Mouse (Mus musculus): ENCODE results near the gene Gm9376. TPM values are rescaled to one million over a fixed set of nuclear protein-coding genes. Genes with fewer than 3 reads are reported as not detected.

The Gm9376 gene
- total and polyA plus RNA-seq, 2 experiments = not detected

DNA sequence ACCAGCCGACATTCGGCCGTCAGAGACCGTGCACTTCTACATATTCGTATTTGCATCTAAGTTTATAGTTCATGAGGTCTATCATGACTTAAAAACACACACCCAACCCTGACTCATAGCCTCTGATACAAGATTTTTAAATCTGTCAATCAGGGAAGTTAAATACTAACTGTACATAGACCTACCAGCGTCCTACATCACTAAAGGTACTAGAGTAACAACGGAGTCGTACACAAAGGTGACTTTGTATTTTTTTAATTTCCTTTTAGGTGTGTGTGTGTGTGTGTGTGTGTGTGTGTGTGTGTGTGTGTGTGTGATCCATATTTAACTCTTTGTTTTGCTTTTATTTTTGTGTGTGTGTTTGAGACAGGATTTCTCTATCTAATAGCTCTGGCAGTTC lies 44.9 kb downstream of the Gm9376 start:
- Histone ChIP-seq H3K27ac (replicated peaks; ENCODE audit: insufficient read depth, low read depth, low read length) (no peak overlapping the region), H3K27me3 (ENCODE audit: control insufficient read depth, insufficient read depth, low read length) (no peaks in the 10 kb centered on the region), H3K4me1 (ENCODE audit: control insufficient read depth, insufficient read depth, low read length) (no peaks in the 10 kb centered on the region), H3K36me3 (ENCODE audit: control insufficient read depth, insufficient read depth, low read length) (no peaks in the 10 kb centered on the region), H3K79me2 (ENCODE audit: control insufficient read depth, insufficient read depth, low read length) (no peaks in the 10 kb centered on the region), H3K9ac (ENCODE audit: low read depth, low read length) (no peak overlapping the region), H3K4me3 (ENCODE audit: insufficient read depth, low read depth, low read length) (no peak overlapping the region)
- 89% methylated on average over 8 of the region's 8 CpGs for WGBS
- no peak for DNase-seq (ENCODE audit: extremely low read depth, low read depth, low spot score)
- no peak for TF ChIP-seq CTCF (IDR thresholded peaks at IDR 0.05; ENCODE audit: low read depth, low read length)
- no peak for TF ChIP-seq POLR2A (IDR thresholded peaks at IDR 0.05; ENCODE audit: extremely low read depth, insufficient read depth, low read length)

DNA sequence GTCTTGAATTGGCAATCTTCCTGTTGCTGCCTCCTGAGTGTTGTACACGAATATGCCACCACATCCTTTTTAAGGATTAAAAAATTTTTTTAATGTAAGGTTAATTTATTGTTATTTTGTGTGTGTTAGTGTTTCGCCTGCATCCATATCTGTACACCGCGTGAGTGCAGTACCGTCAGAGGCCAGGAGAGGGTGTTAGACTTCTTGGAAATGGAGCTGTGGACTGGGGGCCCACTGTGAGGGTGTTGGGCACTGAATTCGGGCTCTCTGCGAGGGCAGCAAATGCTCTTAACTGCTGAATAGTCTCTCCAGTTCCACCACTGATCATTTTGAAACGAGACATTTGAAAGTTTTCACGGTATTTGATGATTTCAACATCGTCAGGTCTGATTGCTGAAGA lies 45.9 kb downstream of the Gm9376 start:
- Histone ChIP-seq H3K27ac (replicated peaks; ENCODE audit: insufficient read depth, low read depth, low read length) (no peak overlapping the region), H3K27me3 (ENCODE audit: control insufficient read depth, insufficient read depth, low read length) (no peaks in the 10 kb centered on the region), H3K79me2 (ENCODE audit: control insufficient read depth, insufficient read depth, low read length) (no peaks in the 10 kb centered on the region), H3K36me3 (ENCODE audit: control insufficient read depth, insufficient read depth, low read length) (no peaks in the 10 kb centered on the region), H3K9ac (ENCODE audit: low read depth, low read length) (no peak overlapping the region), H3K4me1 (ENCODE audit: control insufficient read depth, insufficient read depth, low read length) (no peaks in the 10 kb centered on the region), H3K4me3 (ENCODE audit: insufficient read depth, low read depth, low read length) (no peak overlapping the region)
- DNase-seq (ENCODE audit: extremely low read depth, low read depth, low spot score) = no peak
- WGBS = 86% methylated on average over 10 of the region's 10 CpGs
- TF ChIP-seq POLR2A (IDR thresholded peaks at IDR 0.05; ENCODE audit: extremely low read depth, insufficient read depth, low read length) (no peak), CTCF (IDR thresholded peaks at IDR 0.05; ENCODE audit: low read depth, low read length) (no peak)

DNA sequence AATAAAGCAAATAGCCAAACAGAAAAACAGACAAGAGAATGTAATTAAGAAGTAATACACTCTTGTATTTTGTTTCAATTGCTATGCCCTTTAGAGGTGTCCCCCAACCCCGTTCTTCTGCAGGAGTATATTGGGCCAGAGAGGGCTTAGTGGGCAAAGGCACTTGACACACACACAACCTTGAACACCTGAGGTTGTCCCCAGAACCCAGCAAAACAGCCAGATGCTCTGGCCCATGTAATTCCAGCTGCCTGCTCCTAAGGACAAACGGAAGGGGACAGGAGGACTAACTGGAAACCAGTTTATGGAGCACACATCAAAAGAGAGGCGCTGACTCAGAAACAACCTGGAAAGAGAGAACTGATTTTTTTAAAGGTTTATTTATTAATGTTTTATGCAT lies 47.2 kb downstream of the Gm9376 start:
- WGBS = 88% methylated on average over 3 of the region's 3 CpGs
- DNase-seq (ENCODE audit: extremely low read depth, low read depth, low spot score) = no peak
- no peaks in the 10 kb centered on the region for H3K79me2 ChIP-seq (ENCODE audit: control insufficient read depth, insufficient read depth, low read length)
- no peak overlapping the region for H3K9ac ChIP-seq (ENCODE audit: low read depth, low read length)
- no peak for TF ChIP-seq POLR2A (IDR thresholded peaks at IDR 0.05; ENCODE audit: extremely low read depth, insufficient read depth, low read length)
- TF ChIP-seq CTCF (IDR thresholded peaks at IDR 0.05; ENCODE audit: low read depth, low read length) = no peak
- no peaks in the 10 kb centered on the region for H3K36me3 ChIP-seq (ENCODE audit: control insufficient read depth, insufficient read depth, low read length)
- no peak overlapping the region for H3K27ac ChIP-seq (replicated peaks; ENCODE audit: insufficient read depth, low read depth, low read length)
- no peak overlapping the region for H3K4me3 ChIP-seq (ENCODE audit: insufficient read depth, low read depth, low read length)
- H3K27me3 ChIP-seq (ENCODE audit: control insufficient read depth, insufficient read depth, low read length) = no peaks in the 10 kb centered on the region
- no peaks in the 10 kb centered on the region for H3K4me1 ChIP-seq (ENCODE audit: control insufficient read depth, insufficient read depth, low read length)

DNA sequence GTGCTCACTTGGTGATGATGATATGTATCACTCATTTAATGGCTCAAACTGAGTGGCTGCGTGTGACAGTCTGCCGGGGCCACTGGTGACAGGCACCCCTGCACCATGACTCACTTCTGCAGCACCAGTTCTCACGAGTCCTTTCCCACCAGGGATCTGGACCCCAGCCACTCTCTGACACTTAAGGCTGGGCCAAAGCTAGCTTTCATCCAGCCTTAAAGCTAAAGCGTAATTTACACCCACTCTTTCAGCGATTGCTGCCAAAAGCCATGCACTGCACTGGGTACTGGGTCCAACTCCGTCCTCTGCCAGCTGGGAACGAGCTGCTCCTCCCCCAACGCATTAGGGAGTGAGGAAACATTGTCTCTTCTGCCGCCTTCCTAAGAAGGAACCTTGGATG lies 50.5 kb downstream of the Gm9376 start:
- DNase-seq (ENCODE audit: extremely low read depth, low read depth, low spot score) = no peak
- TF ChIP-seq CTCF (IDR thresholded peaks at IDR 0.05; ENCODE audit: low read depth, low read length) (no peak), POLR2A (IDR thresholded peaks at IDR 0.05; ENCODE audit: extremely low read depth, insufficient read depth, low read length) (no peak)
- H3K4me1 ChIP-seq (ENCODE audit: control insufficient read depth, insufficient read depth, low read length) = no peaks in the 10 kb centered on the region
- H3K27me3 ChIP-seq (ENCODE audit: control insufficient read depth, insufficient read depth, low read length) = no peaks in the 10 kb centered on the region
- 79% methylated on average over 9 of the region's 9 CpGs for WGBS
- no peaks in the 10 kb centered on the region for H3K36me3 ChIP-seq (ENCODE audit: control insufficient read depth, insufficient read depth, low read length)
- no peak overlapping the region for H3K9ac ChIP-seq (ENCODE audit: low read depth, low read length)
- no peak overlapping the region for H3K27ac ChIP-seq (replicated peaks; ENCODE audit: insufficient read depth, low read depth, low read length)
- H3K4me3 ChIP-seq (ENCODE audit: insufficient read depth, low read depth, low read length) = no peak overlapping the region
- no peaks in the 10 kb centered on the region for H3K79me2 ChIP-seq (ENCODE audit: control insufficient read depth, insufficient read depth, low read length)

Other genes starting within 250 kb of the Gm9376 start
- gene Dct, start 214.7 kb upstream of the Gm9376 start, total RNA-seq (2014; rRNA removed) = 1.9 and 8.7 TPM in 2 replicates
- gene Dct, start 214.7 kb upstream of the Gm9376 start, polyA plus RNA-seq (2012; rRNA removed) = 3.1 and 11.0 TPM in 2 replicates
- 32.4 and 37.9 TPM in 2 replicates for gene Tgds, start 134.2 kb upstream of the Gm9376 start, total RNA-seq (2014; rRNA removed)
- gene Tgds, start 134.2 kb upstream of the Gm9376 start, polyA plus RNA-seq (2012; rRNA removed) = 14.3 and 14.4 TPM in 2 replicates
- 28.0 and 29.8 TPM in 2 replicates for gene Gpr180, start 129.8 kb upstream of the Gm9376 start, total RNA-seq (2014; rRNA removed)
- 32.7 and 36.6 TPM in 2 replicates for gene Gpr180, start 129.8 kb upstream of the Gm9376 start, polyA plus RNA-seq (2012; rRNA removed)
- not detected in 2 replicates for gene Sox21, start 29.9 kb upstream of the Gm9376 start, total RNA-seq (2014; rRNA removed)
- gene Sox21, start 29.9 kb upstream of the Gm9376 start, polyA plus RNA-seq (2012; rRNA removed) = not detected in 2 replicates